Mouse (Mus musculus): ENCODE measurements around the gene Kcns3. TPM values are rescaled to one million over a fixed set of nuclear protein-coding genes. Genes with fewer than 3 reads are reported as not detected.

The Kcns3 gene
- total RNA-seq (2023), result not detected

GRCm38 (mm10) chr12:11151015-11151414, at the start of gene Kcns3:
Gene Kcns3 (minus strand): TSS chr12:11151056.

Other genes starting within 250 kb of the Kcns3 start
- gene Msgn1, start 57.9 kb upstream of the Kcns3 start, total RNA-seq (2023), result not detected
- gene Gen1, start 114.7 kb upstream of the Kcns3 start, total RNA-seq (2023), result 10 to 100 TPM; 13.6 to 13.8 TPM
- gene Smc6, start 114.8 kb upstream of the Kcns3 start, total RNA-seq (2023), result 10 to 100 TPM; 40.4 to 45.9 TPM